Mouse (Mus musculus): ENCODE data around the gene Bcat2. TPM values are rescaled to one million over a fixed set of nuclear protein-coding genes. Genes with fewer than 3 reads are reported as not detected.

The Bcat2 gene
- polyA plus RNA-seq, 1 experiment from 2014 or later, result 24.7 TPM

- Histone ChIP-seq H3K4me1 (ENCODE audit: control insufficient read depth, insufficient read depth, low read length) (no peaks in the 10 kb centered on the region; the same call in none of the 2 replicates), H3K4me2 (peak within 1 kb of the TSS; percentile 88), H3K9me3 (ENCODE audit: control insufficient read depth, low read length) (no peaks in the 10 kb centered on the region), H3K4me3 (ENCODE audit: low read depth, low read length) (peak within 1 kb of the TSS; percentile 48), H3K27me3 (ENCODE audit: control insufficient read depth, insufficient read depth, low read length) (peaks cover 21% of the 10 kb centered on the region), H3K27ac (ENCODE audit: low read depth, low read length) (no peak within 1 kb of the TSS), H3K9ac (ENCODE audit: low read length) (peak within 1 kb of the TSS; percentile 65), H3K36me3 (ENCODE audit: control insufficient read depth, insufficient read depth, low read length) (no peaks in the 10 kb centered on the region)
- WGBS, result 83% methylated on average over 9 of the region's 9 CpGs
- no peak for ATAC-seq (ENCODE audit: low FRiP score)
- no peak for DNase-seq (ENCODE audit: low spot score, missing footprints)
These were observed 57.3 kb downstream of the Bcat2 start, which contains the start of gene Rasip1 for GRCm38 (mm10) chr7:45627261-45627660. Gene Rasip1 (plus strand): TSS chr7:45627488.

- peak; percentile 82 for ATAC-seq (ENCODE audit: low FRiP score)
- Histone ChIP-seq H3K4me3 (ENCODE audit: low read depth, low read length) (peak overlapping the region; percentile 48), H3K27me3 (ENCODE audit: control insufficient read depth, insufficient read depth, low read length) (peaks cover 25% of the 10 kb centered on the region), H3K4me2 (peak overlapping the region; percentile 88), H3K9ac (ENCODE audit: low read length) (peak overlapping the region; percentile 65), H3K9me3 (ENCODE audit: control insufficient read depth, low read length) (no peaks in the 10 kb centered on the region), H3K36me3 (ENCODE audit: control insufficient read depth, insufficient read depth, low read length) (no peaks in the 10 kb centered on the region), H3K4me1 (ENCODE audit: control insufficient read depth, insufficient read depth, low read length) (no peaks in the 10 kb centered on the region; the same call in none of the 2 replicates), H3K27ac (ENCODE audit: low read depth, low read length) (no peak overlapping the region)
- 1% methylated on average over 102 of the region's 105 CpGs for WGBS
- DNase-seq (ENCODE audit: low spot score, missing footprints), result peak; percentile 99
These were observed 58.7 kb downstream of the Bcat2 start for GRCm38 (mm10) chr7:45628364-45629294.

- Histone ChIP-seq H3K4me2 (no peak overlapping the region), H3K4me3 (ENCODE audit: low read depth, low read length) (no peak overlapping the region), H3K27ac (ENCODE audit: low read depth, low read length) (no peak overlapping the region), H3K4me1 (ENCODE audit: control insufficient read depth, insufficient read depth, low read length) (no peaks in the 10 kb centered on the region; the same call in none of the 2 replicates), H3K36me3 (ENCODE audit: control insufficient read depth, insufficient read depth, low read length) (no peaks in the 10 kb centered on the region), H3K9ac (ENCODE audit: low read length) (no peak overlapping the region), H3K9me3 (ENCODE audit: control insufficient read depth, low read length) (no peaks in the 10 kb centered on the region), H3K27me3 (ENCODE audit: control insufficient read depth, insufficient read depth, low read length) (peaks cover 25% of the 10 kb centered on the region)
- DNase-seq (ENCODE audit: low spot score, missing footprints) (peak; percentile 88), ATAC-seq (ENCODE audit: low FRiP score) (no peak)
- WGBS, result 73% methylated on average over 23 of the region's 23 CpGs
These were observed 60.3 kb downstream of the Bcat2 start for GRCm38 (mm10) chr7:45630064-45630907.

GRCm38 (mm10) chr7:45632499-45632898, 62.5 kb downstream of the Bcat2 start:
- no peak overlapping the region for H3K27ac ChIP-seq (ENCODE audit: low read depth, low read length)
- peak overlapping the region; percentile 17; the same call in 1 of the 2 replicates for H3K4me3 ChIP-seq (ENCODE audit: low read depth, low read length)
- peaks cover 19% of the 10 kb centered on the region for H3K27me3 ChIP-seq (ENCODE audit: control insufficient read depth, insufficient read depth, low read length)

GRCm38 (mm10) chr7:45634946-45635681, 65.2 kb downstream of the Bcat2 start:
- Histone ChIP-seq H3K27ac (ENCODE audit: low read depth, low read length) (no peak overlapping the region), H3K4me1 (ENCODE audit: control insufficient read depth, insufficient read depth, low read length) (peaks cover 6% of the 10 kb centered on the region; the same call in 1 of the 2 replicates)

More at GRCm38 (mm10) chr7:45632499-45632898, 62.5 kb downstream of the Bcat2 start:
- peak overlapping the region; percentile 43 for H3K9ac ChIP-seq (ENCODE audit: low read length)
- WGBS, result 12% methylated on average over 35 of the region's 35 CpGs
- no peaks in the 10 kb centered on the region for H3K9me3 ChIP-seq (ENCODE audit: control insufficient read depth, low read length)
- peak; percentile 84 for DNase-seq (ENCODE audit: low spot score, missing footprints)
- ATAC-seq (ENCODE audit: low FRiP score), result peak; percentile 26; the same call in 1 of the 2 replicates
- H3K36me3 ChIP-seq (ENCODE audit: control insufficient read depth, insufficient read depth, low read length), result no peaks in the 10 kb centered on the region
- H3K4me1 ChIP-seq (ENCODE audit: control insufficient read depth, insufficient read depth, low read length), result no peaks in the 10 kb centered on the region; the same call in none of the 2 replicates
- peak overlapping the region; percentile 36 for H3K4me2 ChIP-seq

GRCm38 (mm10) chr7:45635711-45636688, 66.0 kb downstream of the Bcat2 start:
- ATAC-seq (ENCODE audit: low FRiP score), result no peak
- H3K4me2 ChIP-seq, result no peak overlapping the region
- peaks cover 7% of the 10 kb centered on the region for H3K27me3 ChIP-seq (ENCODE audit: control insufficient read depth, insufficient read depth, low read length)
- no peaks in the 10 kb centered on the region for H3K36me3 ChIP-seq (ENCODE audit: control insufficient read depth, insufficient read depth, low read length)
- no peak overlapping the region for H3K9ac ChIP-seq (ENCODE audit: low read length)
- no peak for DNase-seq (ENCODE audit: low spot score, missing footprints)
- 91% methylated on average over 15 of the region's 15 CpGs for WGBS
- H3K27ac ChIP-seq (ENCODE audit: low read depth, low read length), result no peak overlapping the region
- peaks cover 6% of the 10 kb centered on the region; the same call in 1 of the 2 replicates for H3K4me1 ChIP-seq (ENCODE audit: control insufficient read depth, insufficient read depth, low read length)
- no peaks in the 10 kb centered on the region for H3K9me3 ChIP-seq (ENCODE audit: control insufficient read depth, low read length)
- no peak overlapping the region for H3K4me3 ChIP-seq (ENCODE audit: low read depth, low read length)

More at GRCm38 (mm10) chr7:45634946-45635681, 65.2 kb downstream of the Bcat2 start:
- no peak overlapping the region for H3K9ac ChIP-seq (ENCODE audit: low read length)
- WGBS, result 88% methylated on average over 11 of the region's 11 CpGs
- no peak for DNase-seq (ENCODE audit: low spot score, missing footprints)
- H3K4me2 ChIP-seq, result no peak overlapping the region
- H3K4me3 ChIP-seq (ENCODE audit: low read depth, low read length), result no peak overlapping the region
- H3K27me3 ChIP-seq (ENCODE audit: control insufficient read depth, insufficient read depth, low read length), result peaks cover 7% of the 10 kb centered on the region
- no peaks in the 10 kb centered on the region for H3K36me3 ChIP-seq (ENCODE audit: control insufficient read depth, insufficient read depth, low read length)
- no peak for ATAC-seq (ENCODE audit: low FRiP score)
- H3K9me3 ChIP-seq (ENCODE audit: control insufficient read depth, low read length), result no peaks in the 10 kb centered on the region

GRCm38 (mm10) chr7:45637710-45638109, 67.8 kb downstream of the Bcat2 start:
- peak overlapping the region; percentile 19; the same call in 1 of the 2 replicates for H3K4me3 ChIP-seq (ENCODE audit: low read depth, low read length)
- peak overlapping the region; percentile 40; the same call in 1 of the 2 replicates for H3K4me2 ChIP-seq
- WGBS, result 92% methylated on average over 6 of the region's 6 CpGs

More at GRCm38 (mm10) chr7:45637710-45638109, 67.8 kb downstream of the Bcat2 start:
- Histone ChIP-seq H3K27ac (ENCODE audit: low read depth, low read length) (no peak overlapping the region), H3K4me1 (ENCODE audit: control insufficient read depth, insufficient read depth, low read length) (peaks cover 12% of the 10 kb centered on the region), H3K9ac (ENCODE audit: low read length) (no peak overlapping the region), H3K36me3 (ENCODE audit: control insufficient read depth, insufficient read depth, low read length) (no peaks in the 10 kb centered on the region), H3K9me3 (ENCODE audit: control insufficient read depth, low read length) (no peaks in the 10 kb centered on the region), H3K27me3 (ENCODE audit: control insufficient read depth, insufficient read depth, low read length) (no peaks in the 10 kb centered on the region; the same call in 1 of the 2 replicates)
- no peak for DNase-seq (ENCODE audit: low spot score, missing footprints)
- ATAC-seq (ENCODE audit: low FRiP score), result no peak
